Mouse (Mus musculus) ovary, postnatal 36 days (tissue): ENCODE results near the gene Zc3h4.

Source experiments
- DNase-seq: peaks from one replicate; pipeline ENCODE4 v3.0.0; 2022; ENCODE audit warnings: low spot score, mixed read lengths

Gene Zc3h4

GRCm38 (mm10) chr7:16433352-16433971, 32.8 kb downstream of the Zc3h4 start:
- DNase-seq, result no peak

- DNase-seq, result no peak
Observed at GRCm38 (mm10) chr7:16435088-16435487, 34.4 kb downstream of the Zc3h4 start.

- no peak for DNase-seq
Observed at GRCm38 (mm10) chr7:16441241-16441640, 40.5 kb downstream of the Zc3h4 start.

- no peak for DNase-seq
Observed at GRCm38 (mm10) chr7:16451656-16452055, 50.9 kb downstream of the Zc3h4 start.

- DNase-seq, result peak; percentile 81
Observed at GRCm38 (mm10) chr7:16452587-16453073, 51.9 kb downstream of the Zc3h4 start, which contains the start of gene Tmem160. Tmem160 (plus strand) TSS chr7:16452779.

GRCm38 (mm10) chr7:16453118-16453711, 52.5 kb downstream of the Zc3h4 start:
- no peak for DNase-seq

- no peak for DNase-seq
Observed at GRCm38 (mm10) chr7:16455016-16455415, 54.3 kb downstream of the Zc3h4 start.

- no peak for DNase-seq
Observed at GRCm38 (mm10) chr7:16456289-16456688, 55.6 kb downstream of the Zc3h4 start.

GRCm38 (mm10) chr7:16460566-16460965, 59.9 kb downstream of the Zc3h4 start:
- DNase-seq, result no peak

GRCm38 (mm10) chr7:16461151-16461550, 60.4 kb downstream of the Zc3h4 start:
- DNase-seq, result no peak

GRCm38 (mm10) chr7:16461705-16462104, 61.0 kb downstream of the Zc3h4 start:
- no peak for DNase-seq

GRCm38 (mm10) chr7:16463214-16463613, 62.5 kb downstream of the Zc3h4 start:
- peak; percentile 76 for DNase-seq

GRCm38 (mm10) chr7:16465160-16465559, 64.5 kb downstream of the Zc3h4 start:
- DNase-seq, result peak; percentile 63

- no peak for DNase-seq
Observed at GRCm38 (mm10) chr7:16465568-16465967, 64.9 kb downstream of the Zc3h4 start.

GRCm38 (mm10) chr7:16466565-16466964, 65.9 kb downstream of the Zc3h4 start:
- DNase-seq, result no peak

- no peak for DNase-seq
Observed at GRCm38 (mm10) chr7:16468115-16468514, 67.4 kb downstream of the Zc3h4 start.

- DNase-seq, result no peak
Observed at GRCm38 (mm10) chr7:16471549-16471948, 70.8 kb downstream of the Zc3h4 start.

- DNase-seq, result no peak
Observed at GRCm38 (mm10) chr7:16472116-16472709, 71.5 kb downstream of the Zc3h4 start.

GRCm38 (mm10) chr7:16473847-16474246, 73.1 kb downstream of the Zc3h4 start:
- DNase-seq, result no peak

- DNase-seq, result no peak
Observed at GRCm38 (mm10) chr7:16474445-16474844, 73.7 kb downstream of the Zc3h4 start.

- DNase-seq, result no peak
Observed at GRCm38 (mm10) chr7:16475321-16475720, 74.6 kb downstream of the Zc3h4 start.

GRCm38 (mm10) chr7:16475764-16476599, 75.3 kb downstream of the Zc3h4 start:
- DNase-seq, result no peak
